Mouse (Mus musculus): Measurements from ENCODE around the gene D430019H16Rik.

D430019H16Rik gene

DNA sequence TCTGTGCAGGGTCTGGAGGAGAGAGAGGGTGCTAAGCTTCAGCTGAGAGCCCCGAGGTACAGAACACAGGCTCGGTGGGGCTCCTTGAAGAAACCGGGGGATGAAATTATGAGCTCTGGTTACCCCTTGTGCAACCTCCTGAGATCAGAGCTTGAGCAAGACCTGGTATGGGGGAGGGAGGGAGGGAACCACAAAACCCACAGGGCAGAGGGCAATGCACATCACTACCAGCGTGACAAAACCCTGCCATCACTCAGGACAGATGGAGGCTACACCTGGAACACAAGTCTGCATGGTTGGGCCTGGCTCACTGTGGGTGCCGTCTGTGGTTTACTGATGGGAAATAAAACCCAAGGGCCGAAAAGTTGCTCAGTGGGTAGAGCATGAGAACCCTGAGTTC, 37.1 kb downstream of the D430019H16Rik start:
- DNase-seq = no peak

DNA sequence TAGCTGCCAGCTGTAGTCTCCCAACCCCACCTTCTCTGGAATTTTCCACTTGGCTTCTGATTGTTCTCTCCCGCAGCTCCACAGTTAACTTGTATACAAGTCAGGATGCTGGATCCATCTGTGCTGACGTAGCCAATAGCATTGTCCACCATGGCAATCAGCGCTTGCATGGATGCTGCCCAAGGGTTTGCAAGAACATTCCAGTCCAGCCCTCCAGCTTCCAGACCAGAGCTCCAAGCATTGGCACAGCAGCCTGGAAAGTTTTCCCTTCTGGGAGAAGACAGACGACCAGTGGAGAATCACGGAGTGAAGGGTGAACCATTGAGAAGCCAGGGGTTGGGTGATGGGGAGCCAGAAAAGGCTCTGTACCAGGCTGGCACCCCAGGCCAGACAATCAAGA, 41.1 kb downstream of the D430019H16Rik start:
- no peak for DNase-seq

- peak; percentile 92 for DNase-seq
These were observed 44.2 kb downstream of the D430019H16Rik start for GRCm38 (mm10) chr12:105497894-105498293.

GRCm38 (mm10) chr12:105498423-105498822, 44.8 kb downstream of the D430019H16Rik start:
- DNase-seq = no peak

GRCm38 (mm10) chr12:105498842-105499241, 45.2 kb downstream of the D430019H16Rik start:
- no peak for DNase-seq

DNA sequence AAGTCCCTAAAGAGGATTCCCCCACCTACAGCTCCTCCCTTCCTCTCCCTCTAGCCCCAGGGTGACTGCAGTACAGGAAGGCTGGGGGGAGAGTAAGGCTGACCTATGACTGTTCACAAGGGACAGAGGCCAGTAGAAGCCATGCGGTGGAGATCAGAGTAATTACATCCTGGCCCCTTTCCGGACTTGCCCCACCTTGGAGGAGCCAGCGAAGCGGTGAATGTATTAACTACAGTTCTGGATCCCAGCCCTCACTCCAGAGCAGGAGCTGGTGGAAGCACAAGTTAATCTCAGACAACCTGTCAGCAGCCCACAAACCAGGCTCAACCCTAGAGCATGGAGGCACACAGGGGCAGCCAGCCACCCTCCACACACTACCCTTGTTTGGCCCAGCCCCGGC, 47.3 kb downstream of the D430019H16Rik start:
- peak; percentile 64 for DNase-seq

- no peak for DNase-seq
These were observed 51.1 kb downstream of the D430019H16Rik start for GRCm38 (mm10) chr12:105504736-105505135.

DNA sequence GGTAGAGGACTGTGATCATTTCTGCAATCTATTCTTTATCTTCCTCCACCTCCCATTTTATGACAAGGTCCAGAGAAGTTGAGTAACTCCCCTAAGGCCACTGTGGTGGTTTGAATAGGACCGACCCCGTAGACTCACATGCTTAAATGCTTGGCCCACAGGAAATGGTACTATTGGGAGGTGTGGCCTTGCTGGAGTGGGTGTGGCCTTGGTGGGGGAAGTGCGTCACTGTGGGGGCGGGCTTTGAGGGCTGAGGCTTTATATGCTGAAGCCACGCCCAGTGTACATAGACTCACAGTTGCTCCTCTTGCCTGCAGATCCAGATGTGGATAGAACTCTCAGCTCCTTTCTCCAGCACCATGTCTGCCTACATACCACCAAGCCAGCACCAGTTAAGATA, 57.5 kb downstream of the D430019H16Rik start:
- peak; percentile 47 for DNase-seq

GRCm38 (mm10) chr12:105511671-105512502, 58.2 kb downstream of the D430019H16Rik start:
- DNase-seq = peak; percentile 58

- no peak for DNase-seq
These were observed 60.5 kb downstream of the D430019H16Rik start for GRCm38 (mm10) chr12:105514111-105514510.

DNA sequence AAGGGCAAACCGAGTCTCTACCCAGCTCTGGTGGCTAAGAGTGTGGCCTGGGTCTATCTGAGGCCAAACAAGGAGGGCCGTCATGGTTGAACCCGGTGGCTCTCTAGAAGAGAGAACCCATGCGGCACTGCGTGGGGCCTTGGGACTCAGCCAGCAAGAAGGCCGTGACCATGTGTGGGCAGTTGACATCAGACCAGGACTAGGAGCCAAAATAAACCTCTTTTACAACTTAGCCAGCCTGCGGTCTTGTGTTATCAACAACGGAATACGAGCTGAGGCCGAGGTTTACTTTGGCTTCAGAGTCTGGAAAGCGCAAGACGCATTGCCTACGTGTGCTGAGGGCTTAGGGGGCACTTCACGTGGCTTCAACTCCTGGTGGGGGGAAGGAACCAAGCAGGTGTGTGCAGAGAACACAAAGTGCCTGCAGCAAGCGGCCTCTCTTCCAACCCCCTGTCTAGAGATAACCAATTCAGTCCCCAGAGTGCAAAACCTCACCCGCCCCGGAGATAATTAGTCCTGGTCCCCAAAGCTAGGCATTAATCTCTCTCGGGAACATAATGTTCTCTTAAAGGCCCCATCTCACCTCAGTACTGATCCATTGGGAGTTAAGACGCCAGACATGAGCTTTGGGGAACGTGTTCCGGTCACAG, 63.5 kb downstream of the D430019H16Rik start:
- peak; percentile 69 for DNase-seq

DNA sequence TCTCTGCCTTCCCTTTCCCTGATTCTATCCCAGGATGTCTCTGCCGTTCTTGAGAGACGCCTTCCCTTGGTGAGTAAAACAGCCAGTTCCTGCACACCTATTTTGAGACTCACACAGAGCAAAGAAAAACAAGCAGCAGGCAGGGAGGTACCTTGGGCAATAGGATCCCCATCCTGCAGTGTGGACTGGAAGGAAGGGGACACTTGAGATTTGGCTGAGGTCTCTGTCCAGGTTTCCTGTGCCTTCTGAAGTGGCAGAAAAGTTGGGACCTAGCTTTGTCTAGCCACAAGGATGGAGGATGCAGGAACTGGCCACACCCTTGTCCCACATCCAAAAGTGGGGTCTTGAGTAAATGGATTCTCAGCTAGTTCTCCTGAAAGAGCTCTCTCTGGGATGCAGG, 66.2 kb downstream of the D430019H16Rik start:
- no peak for DNase-seq

- DNase-seq = peak; percentile 57
These were observed 67.6 kb downstream of the D430019H16Rik start for GRCm38 (mm10) chr12:105521170-105521762.

- no peak for DNase-seq
These were observed 70.1 kb downstream of the D430019H16Rik start for GRCm38 (mm10) chr12:105523737-105524136.

GRCm38 (mm10) chr12:105526186-105526585, 72.5 kb downstream of the D430019H16Rik start:
- no peak for DNase-seq

DNA sequence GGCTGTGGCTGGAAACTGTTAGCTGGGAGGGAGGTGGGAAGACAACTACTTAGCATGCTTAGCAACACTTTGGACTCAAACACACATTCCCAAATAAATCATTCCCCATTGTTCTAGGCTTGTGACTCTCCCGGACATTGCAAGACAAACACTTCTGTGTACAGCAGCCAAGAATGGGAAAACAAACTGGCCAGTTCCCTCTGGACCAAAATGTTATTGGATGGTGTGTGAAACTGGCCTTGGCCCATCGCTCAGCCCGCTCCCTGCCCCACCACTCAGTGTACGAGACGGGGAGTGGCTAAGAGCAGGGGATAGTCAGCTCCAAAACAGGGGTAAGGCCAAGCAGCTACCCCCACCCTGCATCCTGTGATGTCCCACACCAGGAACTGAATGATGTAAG, 73.2 kb downstream of the D430019H16Rik start:
- peak; percentile 77 for DNase-seq

GRCm38 (mm10) chr12:105529545-105529944, 75.9 kb downstream of the D430019H16Rik start:
- DNase-seq = peak; percentile 63

- no peak for DNase-seq
These were observed 78.2 kb downstream of the D430019H16Rik start for GRCm38 (mm10) chr12:105531724-105532371.

DNA sequence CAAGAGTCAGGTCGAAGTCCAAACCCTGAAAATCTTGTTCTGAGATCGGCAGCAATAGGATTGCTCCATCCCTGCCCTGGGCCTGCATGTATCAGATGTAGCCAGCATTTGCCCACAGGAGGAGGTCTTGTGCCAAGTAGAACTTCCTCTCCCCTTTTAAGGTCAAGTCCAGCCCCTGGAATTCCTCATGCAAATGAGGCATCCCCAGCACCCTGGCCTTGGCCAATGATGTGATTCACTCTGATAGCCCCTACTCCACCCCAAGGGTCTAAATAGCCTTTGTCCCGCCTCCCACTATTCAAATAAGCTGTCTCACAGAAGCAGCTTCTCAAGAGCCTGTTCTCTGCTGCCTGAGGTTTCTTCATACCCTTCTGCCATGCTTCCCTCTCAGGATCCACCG, 81.2 kb downstream of the D430019H16Rik start:
- DNase-seq = no peak

DNA sequence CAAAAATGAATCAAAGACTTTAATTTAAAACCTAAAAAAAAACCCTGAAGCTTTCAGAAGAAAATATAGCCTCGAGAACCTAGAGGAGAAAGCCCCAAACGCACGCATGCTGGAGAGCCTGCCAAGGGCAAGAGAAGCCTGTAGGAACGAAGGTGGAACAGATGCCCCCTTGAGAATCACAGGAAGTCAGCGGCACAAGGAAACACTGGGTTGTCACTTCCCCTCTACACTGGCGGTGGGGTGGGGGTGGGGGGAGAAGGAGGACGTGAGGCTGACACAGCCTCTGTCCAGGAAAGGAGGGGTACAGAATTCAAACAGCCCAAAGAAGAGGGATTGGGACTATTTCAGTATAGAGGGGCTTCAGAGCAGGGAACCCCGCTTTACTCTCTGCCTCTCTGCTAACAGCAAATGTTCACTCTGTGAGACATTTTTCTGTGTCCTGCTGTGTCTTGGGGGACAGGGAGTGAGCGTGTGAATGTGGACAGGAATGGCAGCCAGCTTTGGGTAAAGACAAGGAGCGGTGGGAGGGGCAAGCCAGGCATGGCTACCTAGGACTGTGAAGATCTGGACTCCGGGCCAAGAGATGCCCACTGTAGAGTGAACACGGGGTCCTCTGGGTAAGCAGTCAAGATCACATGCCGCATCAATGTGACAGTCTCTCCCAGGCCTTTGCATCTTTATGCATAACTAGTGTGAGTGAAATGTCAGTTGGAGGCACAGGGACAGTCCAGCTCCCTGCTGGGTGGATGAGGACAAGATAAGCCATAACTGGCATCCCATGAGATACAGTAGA, 82.5 kb downstream of the D430019H16Rik start:
- DNase-seq = no peak

GRCm38 (mm10) chr12:105537162-105537561, 83.5 kb downstream of the D430019H16Rik start:
- no peak for DNase-seq

DNA sequence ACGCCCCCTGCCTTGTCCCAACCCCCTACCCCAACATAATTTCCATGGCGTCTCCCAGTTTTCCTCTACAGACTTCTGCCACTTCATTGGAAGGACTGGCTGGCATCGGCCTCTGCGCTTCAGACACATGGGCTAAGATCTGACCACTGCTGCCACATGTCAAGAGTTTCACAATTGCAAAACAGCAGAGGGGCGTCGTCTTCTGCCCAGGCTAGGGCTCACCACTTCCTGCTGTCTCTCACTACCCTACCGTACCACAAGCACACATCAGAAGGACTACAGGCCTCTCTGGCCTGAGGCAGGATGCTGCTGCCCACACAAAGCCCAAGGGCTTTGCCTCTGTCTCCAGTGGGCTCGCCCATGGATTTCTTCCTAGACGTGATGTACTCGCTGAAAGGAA, 86.0 kb downstream of the D430019H16Rik start:
- no peak for DNase-seq

All from kidney, postnatal 10 days (tissue).